Comparison of ENCODE assay signal across 24 mouse cellular contexts in genomic region chr1:33096851-33097250, GRCm38 (mm10).
A peak's percentile ranks its signal among the peaks of the same experiment; 100 is the strongest.
DNase-seq lines count a peak whose midpoint lies in the region; ATAC-seq and TF ChIP-seq lines count a peak whose summit lies in the region.
"Had no signal": no experiment of that assay in that cellular context is flagged by ENCODE, and none has a peak within 500 bp of the region (broad histone marks: within the 10 kb centered on the region; RNA-seq: fewer than 3 reads in every experiment).

No protein-coding gene starts in this region.

- TF ChIP-seq CTCF in kidney, adult 2 months (conservative IDR thresholded peaks at IDR 0.05; ENCODE audit: insufficient read depth, insufficient read length, low read depth, low read length) = no peak
- no peak for TF ChIP-seq CTCF in liver, adult 2 months (IDR thresholded peaks at IDR 0.05; ENCODE audit: low read depth, low read length)

- no peaks in the 10 kb centered on the region for H3K79me2 ChIP-seq in liver, adult 2 months (ENCODE audit: control insufficient read depth, insufficient read depth, low read length)

- no peak overlapping the region for H3K4me3 ChIP-seq in kidney, adult 2 months (ENCODE audit: insufficient read depth, low read depth, low read length)
- H3K4me3 ChIP-seq in kidney, embryonic 16.5 days (ENCODE audit: low read length) = no peak overlapping the region
- no peak overlapping the region for H3K4me3 ChIP-seq in liver, adult 2 months (ENCODE audit: insufficient read depth, low read depth, low read length)
- H3K4me3 ChIP-seq: embryonic facial prominence, embryonic 10.5 days; embryonic facial prominence, embryonic 12.5 days; forebrain, embryonic 13.5 days; forebrain, embryonic 15.5 days had no signal

- H3K36me3 ChIP-seq in kidney, adult 2 months (ENCODE audit: control insufficient read depth, insufficient read depth, low read length) = no peaks in the 10 kb centered on the region
- no peaks in the 10 kb centered on the region for H3K36me3 ChIP-seq in kidney, embryonic 16.5 days (ENCODE audit: insufficient read depth, low read length)
- H3K36me3 ChIP-seq in liver, adult 2 months (ENCODE audit: control insufficient read depth, insufficient read depth, low read length) = no peaks in the 10 kb centered on the region
- H3K36me3 ChIP-seq: embryonic facial prominence, embryonic 10.5 days; embryonic facial prominence, embryonic 12.5 days; forebrain, embryonic 15.5 days; G1E had no signal

- ATAC-seq in kidney, embryonic 16.5 days (ENCODE audit: low FRiP score, low TSS enrichment) = no peak
- ATAC-seq: activated CD4-positive, CD25-positive, alpha-beta regulatory T cell, adult 4 months; CD4-positive, CD25-positive, alpha-beta regulatory T cell, adult 4 months; forebrain, embryonic 13.5 days; forebrain, embryonic 15.5 days; forebrain, postnatal 0 days; Patski had no signal

- no peaks in the 10 kb centered on the region for H3K9me3 ChIP-seq in kidney, embryonic 16.5 days (ENCODE audit: low read length)
- H3K9me3 ChIP-seq: embryonic facial prominence, embryonic 10.5 days; embryonic facial prominence, embryonic 12.5 days; forebrain, embryonic 13.5 days; forebrain, embryonic 15.5 days; G1E had no signal

- no peak overlapping the region for H3K4me2 ChIP-seq in kidney, embryonic 16.5 days (replicated peaks; ENCODE audit: low read depth, low read length)
- H3K4me2 ChIP-seq: embryonic facial prominence, embryonic 12.5 days; forebrain, embryonic 13.5 days; forebrain, embryonic 15.5 days had no signal

- intact Hi-C loops in heart, postnatal 36 days (cut with DNase I) = no loop called here

- H3K9ac ChIP-seq in kidney, embryonic 16.5 days (replicated peaks; ENCODE audit: low read length) = no peak overlapping the region
- no peak overlapping the region for H3K9ac ChIP-seq in liver, adult 2 months (ENCODE audit: low read depth, low read length)
- H3K9ac ChIP-seq: embryonic facial prominence, embryonic 12.5 days; forebrain, embryonic 13.5 days; forebrain, embryonic 15.5 days; forebrain, postnatal 0 days had no signal

- peak; percentile 8 for DNase-seq in kidney, adult 2 months
- peak; percentile 96 for DNase-seq in liver, adult 2 months (ENCODE audit: extremely low read depth, low read depth, low spot score)
- no peak for DNase-seq in liver
- no peak for DNase-seq in heart, postnatal 36 days
- DNase-seq: adrenal gland, adult 8-10 months; adrenal gland, postnatal 14 days; adrenal gland, postnatal 36 days; B cell, adult 2 months; cerebellum, adult 11-12 months; cerebellum, adult 2 months; cerebellum, adult 9-10 months; cerebellum, postnatal 10 days; cerebellum, postnatal 25 days; forebrain, postnatal 0 days had no signal

- WGBS in kidney, adult 2 months = 61% methylated on average over 1 of the region's 1 CpGs
- WGBS in kidney, embryonic 16.5 days = 91% methylated on average over 1 of the region's 1 CpGs
- WGBS in liver, adult 2 months = 30% methylated on average over 1 of the region's 1 CpGs

- H3K27ac ChIP-seq in kidney, adult 2 months (ENCODE audit: insufficient read depth, low read depth, low read length) = no peak overlapping the region
- H3K27ac ChIP-seq in kidney, embryonic 16.5 days (ENCODE audit: low read length) = no peak overlapping the region
- H3K27ac ChIP-seq in liver, adult 2 months (replicated peaks; ENCODE audit: insufficient read depth, low read depth, low read length) = peak overlapping the region; percentile 73
- H3K27ac ChIP-seq: embryonic facial prominence, embryonic 10.5 days; embryonic facial prominence, embryonic 12.5 days; forebrain, embryonic 13.5 days; forebrain, embryonic 15.5 days had no signal

- TF ChIP-seq POLR2A in kidney, adult 2 months (IDR thresholded peaks at IDR 0.05; ENCODE audit: low read depth, low read length) = no peak
- no peak for TF ChIP-seq POLR2A in liver, adult 2 months (IDR thresholded peaks at IDR 0.05; ENCODE audit: extremely low read depth, insufficient read depth, low read length)

- peaks cover 3% of the 10 kb centered on the region; the same call in 1 of the 2 replicates for H3K4me1 ChIP-seq in kidney, adult 2 months (ENCODE audit: control insufficient read depth, insufficient read depth, low read length)
- no peaks in the 10 kb centered on the region for H3K4me1 ChIP-seq in kidney, embryonic 16.5 days (ENCODE audit: insufficient read depth, low read length)
- H3K4me1 ChIP-seq in liver, adult 2 months (ENCODE audit: control insufficient read depth, insufficient read depth, low read length) = peaks cover 5% of the 10 kb centered on the region
- H3K4me1 ChIP-seq: embryonic facial prominence, embryonic 10.5 days; embryonic facial prominence, embryonic 12.5 days; forebrain, embryonic 13.5 days; forebrain, embryonic 15.5 days had no signal

- H3K27me3 ChIP-seq in kidney, adult 2 months (replicated peaks; ENCODE audit: control insufficient read depth, insufficient read depth, low read length) = no peaks in the 10 kb centered on the region
- no peaks in the 10 kb centered on the region for H3K27me3 ChIP-seq in kidney, embryonic 16.5 days (ENCODE audit: insufficient read depth, low read length)
- H3K27me3 ChIP-seq in liver, adult 2 months (ENCODE audit: control insufficient read depth, insufficient read depth, low read length) = no peaks in the 10 kb centered on the region
- H3K27me3 ChIP-seq: CH12.LX; embryonic facial prominence, embryonic 12.5 days; forebrain, embryonic 13.5 days; forebrain, embryonic 15.5 days had no signal

Comparison
In these comparisons a context has a peak if more than half of its experiments do, and no peak if none do; other contexts are left out.
1. DNase-seq: peak in kidney, adult 2 months (single experiment) and liver, adult 2 months (single experiment); none in liver (single experiment) and heart, postnatal 36 days (0 of 2).